Mouse (Mus musculus) hindbrain, postnatal 0 days (tissue): ENCODE results near the gene Unc13b. TPM values are rescaled to one million over a fixed set of nuclear protein-coding genes. Genes with fewer than 3 reads are reported as not detected.

Experiments used
- ATAC-seq: fragments of 200-750 bp; cut with Nextera tagmentation; 2 replicates; pipeline ENCODE4 v1.8.0; 2017; ENCODE audit warnings: mild to moderate bottlenecking, moderate TSS enrichment, moderate library complexity
- DNase-seq: peaks from one replicate; pipeline ENCODE4 v3.0.0-alpha.2; 2015; ENCODE audit warnings: low spot score
- H3K27ac ChIP-seq: fragments of 300-500 bp; sonication (generic); 2 replicates; pipeline ENCODE4 v1.5.1; 2014; ENCODE audit warnings: mild to moderate bottlenecking
- H3K27me3 ChIP-seq: fragments of 300-500 bp; sonication (generic); 2 replicates; pipeline ENCODE4 v1.6.1; 2014; ENCODE audit warnings: low read length, mixed read lengths; ENCODE audit not compliant: insufficient read depth
- H3K36me3 ChIP-seq: fragments of 300-500 bp; sonication (generic); 2 replicates; pipeline ENCODE4 v1.6.1; 2014; ENCODE audit warnings: low read length, mixed read lengths; ENCODE audit not compliant: insufficient read depth
- H3K4me1 ChIP-seq: fragments of 300-500 bp; sonication (generic); 2 replicates; pipeline ENCODE4 v1.6.1; 2014; ENCODE audit warnings: antibody characterized with exemption, low read length, mixed read lengths; ENCODE audit not compliant: insufficient read depth
- H3K4me2 ChIP-seq: fragments of 300-500 bp; sonication (generic); 2 replicates; pipeline ENCODE4 v1.6.1; 2014; ENCODE audit warnings: low read depth, mild to moderate bottlenecking, low read length, moderate library complexity, mixed read lengths
- H3K4me3 ChIP-seq: fragments of 300-500 bp; sonication (generic); 2 replicates; pipeline ENCODE4 v1.5.1; 2014; ENCODE audit warnings: low read length
- H3K9ac ChIP-seq: fragments of 300-500 bp; sonication (generic); replicated peaks from 2 replicates; pipeline ENCODE4 v1.6.1; 2014; ENCODE audit warnings: mild to moderate bottlenecking, low read length, moderate library complexity, mixed read lengths
- H3K9me3 ChIP-seq: fragments of 300-500 bp; sonication (generic); 2 replicates; pipeline ENCODE4 v1.6.1; 2016; ENCODE audit warnings: low read length, mixed read lengths
- CTCF ChIP-seq: IDR thresholded peaks from 2 replicates; pipeline ENCODE4 v1.5.1; 2016; ENCODE audit warnings: antibody characterized with exemption, control low read depth, low read depth
- WGBS: fragments of 180-500 bp; shearing (Covaris S2); extraction: QIAGEN DNeasy Blood & Tissue Kit; methylation state at CpG from one replicate; pipeline ENCODE4 v1.1.7; 2014; 5-methylcytosine and 5-hydroxymethylcytosine counted together
- polyA plus RNA-seq: library from polyadenylated mRNA; unstranded; fragments of >200 nt; fragmentation: Nextera tagmentation; extraction: Ambion mirVana; gene quantifications from 2 replicates; pipeline ENCODE4 v1.2.1, GENCODE M21; 2015
- total RNA-seq: library from RNA; depleted of rRNA; stranded (reverse); fragments of >200 nt; gene quantifications from 2 replicates; pipeline ENCODE4 v1.2.3, GENCODE M21; 2014

The Unc13b gene
- total and polyA plus RNA-seq, 2 experiments from 2014 or later, result 6.6 to 40.4 TPM

DNA sequence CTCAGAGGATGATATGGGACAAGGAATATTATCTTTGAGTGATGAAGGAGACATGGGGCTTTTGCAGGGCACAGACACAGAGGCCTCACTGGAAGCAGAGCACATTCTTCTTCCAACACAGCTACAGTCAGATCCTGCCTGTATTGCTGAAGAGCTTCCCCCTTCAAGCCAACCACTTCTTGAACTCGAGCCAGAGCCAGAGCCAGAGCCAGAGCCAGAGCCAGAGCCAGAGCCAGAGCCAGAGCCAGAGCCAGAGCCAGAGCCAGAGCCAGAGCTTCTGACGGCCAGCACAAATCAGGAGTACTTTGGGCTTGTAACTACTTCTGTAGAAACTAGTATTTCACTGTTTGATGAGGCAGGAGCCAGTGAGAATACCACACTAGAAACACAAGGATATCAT is 118.4 kb downstream of the Unc13b start:
- no peaks in the 10 kb centered on the region for H3K9me3 ChIP-seq
- TF ChIP-seq CTCF, result no peak
- WGBS, result 72% methylated on average over 2 of the region's 2 CpGs
- no peak for ATAC-seq
- no peak overlapping the region for H3K27ac ChIP-seq
- DNase-seq, result peak; percentile 2
- no peaks in the 10 kb centered on the region for H3K27me3 ChIP-seq
- H3K4me1 ChIP-seq, result no peaks in the 10 kb centered on the region
- peaks cover 8% of the 10 kb centered on the region; the same call in 1 of the 2 replicates for H3K36me3 ChIP-seq
- H3K9ac ChIP-seq, result no peak overlapping the region
- no peak overlapping the region for H3K4me3 ChIP-seq
- H3K4me2 ChIP-seq, result no peak overlapping the region

DNA sequence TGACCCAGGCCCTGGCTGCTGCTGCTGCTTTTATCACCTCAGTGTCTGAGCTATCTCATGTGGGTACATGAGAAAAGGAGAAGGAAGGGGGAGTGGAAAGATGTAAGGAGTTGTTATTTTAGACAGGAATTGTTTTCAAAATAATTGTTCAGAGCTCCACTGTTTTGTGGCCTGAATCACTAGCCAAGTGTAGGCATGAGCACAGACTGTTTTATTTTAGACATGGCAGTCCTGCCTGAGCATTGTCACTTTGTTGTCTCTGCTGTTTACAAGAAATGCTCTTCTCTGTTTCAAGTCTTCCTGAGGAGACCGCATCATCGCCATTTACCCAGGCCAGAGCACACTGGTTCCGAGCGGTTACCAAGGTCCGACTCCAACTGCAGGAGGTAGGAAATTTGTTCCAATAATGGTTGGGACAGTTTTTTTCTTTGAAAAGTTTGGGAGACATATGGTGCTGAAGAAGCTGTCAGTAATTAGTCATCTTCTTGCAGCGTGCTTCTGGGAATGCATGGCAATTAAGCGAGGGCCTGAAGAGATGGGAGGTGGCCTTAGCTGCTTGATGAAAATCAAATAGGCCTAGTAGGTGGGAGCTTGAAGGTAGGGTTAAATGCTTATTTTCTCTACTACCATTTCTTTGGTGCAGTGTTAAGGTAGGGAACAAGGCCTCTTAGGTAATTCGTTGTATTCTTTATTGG is 123.9 kb downstream of the Unc13b start:
- no peak overlapping the region for H3K4me2 ChIP-seq
- 89% methylated on average over 8 of the region's 8 CpGs for WGBS

GRCm38 (mm10) chr4:43187439-43187838 is 128.7 kb downstream of the Unc13b start:
- no peak for ATAC-seq
- 76% methylated on average over 2 of the region's 2 CpGs for WGBS
- Histone ChIP-seq H3K27ac (no peak overlapping the region), H3K4me1 (no peaks in the 10 kb centered on the region), H3K4me3 (no peak overlapping the region), H3K9ac (no peak overlapping the region), H3K9me3 (no peaks in the 10 kb centered on the region), H3K27me3 (no peaks in the 10 kb centered on the region), H3K4me2 (no peak overlapping the region), H3K36me3 (no peaks in the 10 kb centered on the region)
- TF ChIP-seq CTCF, result no peak
- DNase-seq, result no peak

More for the DNA sequence above, 123.9 kb downstream of the Unc13b start:
- no peak overlapping the region for H3K27ac ChIP-seq
- no peak for TF ChIP-seq CTCF
- no peaks in the 10 kb centered on the region for H3K9me3 ChIP-seq
- no peak for ATAC-seq
- no peaks in the 10 kb centered on the region for H3K27me3 ChIP-seq
- no peak overlapping the region for H3K9ac ChIP-seq
- H3K4me3 ChIP-seq, result no peak overlapping the region
- peaks cover 8% of the 10 kb centered on the region; the same call in 1 of the 2 replicates for H3K36me3 ChIP-seq
- H3K4me1 ChIP-seq, result no peaks in the 10 kb centered on the region
- no peak for DNase-seq

DNA sequence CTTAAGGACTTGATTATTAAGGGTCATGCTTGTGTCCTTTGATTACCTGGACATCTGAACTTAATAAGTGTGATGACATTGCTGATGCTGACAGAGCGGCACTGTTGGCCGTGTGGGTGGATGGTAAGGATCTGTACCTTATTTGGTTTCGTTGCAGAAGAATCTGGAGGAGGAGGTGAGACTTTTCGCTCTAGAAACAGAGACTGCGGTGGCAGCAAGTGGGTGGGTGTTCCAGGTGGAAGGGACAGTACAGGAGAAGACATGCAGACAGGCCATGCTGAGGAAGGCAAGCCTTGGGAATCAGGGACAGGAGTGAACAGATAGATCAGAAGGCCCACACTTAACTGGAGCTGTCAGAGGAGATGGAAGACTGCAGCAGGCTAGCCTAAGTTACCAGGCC is 130.6 kb downstream of the Unc13b start:
- Histone ChIP-seq H3K4me2 (no peak overlapping the region), H3K4me3 (no peak overlapping the region), H3K36me3 (no peaks in the 10 kb centered on the region), H3K9ac (no peak overlapping the region), H3K9me3 (no peaks in the 10 kb centered on the region), H3K4me1 (no peaks in the 10 kb centered on the region), H3K27me3 (no peaks in the 10 kb centered on the region), H3K27ac (no peak overlapping the region)
- WGBS, result 95% methylated on average over 5 of the region's 5 CpGs
- DNase-seq (no peak), ATAC-seq (no peak)
- no peak for TF ChIP-seq CTCF

DNA sequence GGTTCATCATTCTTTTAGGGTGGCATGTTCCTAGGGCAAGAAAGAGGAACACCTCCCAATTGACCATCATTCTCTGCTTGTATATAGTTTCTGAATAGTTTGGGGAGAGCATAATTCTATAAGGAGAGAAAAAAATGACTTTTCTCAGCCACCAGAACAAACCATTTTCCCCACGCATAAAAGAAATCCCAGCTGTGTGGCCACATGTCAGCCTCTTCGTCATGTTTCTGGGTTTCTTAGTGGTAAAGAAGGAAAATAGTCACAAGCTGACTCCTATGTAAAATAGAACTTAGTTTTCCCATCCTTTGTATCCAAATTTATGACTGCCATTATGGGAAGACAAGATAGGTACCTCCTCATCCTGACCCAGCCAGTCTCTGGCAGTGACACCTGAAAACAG is 146.2 kb downstream of the Unc13b start:
- ATAC-seq, result no peak
- Histone ChIP-seq H3K4me3 (no peak overlapping the region), H3K27me3 (no peaks in the 10 kb centered on the region), H3K9ac (no peak overlapping the region), H3K9me3 (0 out of 2 replicates have a peak, but pooled peaks cover 4% of the 10 kb centered on the region), H3K27ac (no peak overlapping the region), H3K36me3 (no peaks in the 10 kb centered on the region), H3K4me2 (no peak overlapping the region), H3K4me1 (0 out of 2 replicates have a peak, but pooled peaks cover 4% of the 10 kb centered on the region)
- no peak for TF ChIP-seq CTCF
- 75% methylated on average over 2 of the region's 2 CpGs for WGBS
- no peak for DNase-seq

DNA sequence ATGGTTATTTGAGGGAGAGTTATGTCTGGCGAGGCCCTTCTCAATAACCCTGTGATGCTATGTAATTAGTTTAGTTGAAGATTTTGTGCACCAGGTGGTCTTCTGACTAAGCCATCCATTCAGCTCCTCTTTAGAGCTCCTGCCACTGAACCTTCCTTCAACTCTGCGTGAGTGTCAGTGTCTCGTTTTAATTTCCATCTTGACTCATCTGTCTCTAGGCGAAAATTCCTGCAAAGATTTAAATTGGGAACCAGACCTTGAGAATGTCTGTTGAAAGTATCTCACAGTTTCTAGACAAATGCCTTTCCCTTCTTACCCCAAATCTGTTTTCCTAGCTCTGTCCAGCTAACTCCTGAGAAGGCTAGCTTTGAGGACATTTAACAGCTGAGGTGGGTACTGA is 146.8 kb downstream of the Unc13b start:
- 0 out of 2 replicates have a peak, but pooled peaks cover 6% of the 10 kb centered on the region for H3K4me1 ChIP-seq
- 0 out of 2 replicates have a peak, but pooled peaks cover 4% of the 10 kb centered on the region for H3K9me3 ChIP-seq
- WGBS, result 54% methylated on average over 4 of the region's 4 CpGs
- H3K36me3 ChIP-seq, result no peaks in the 10 kb centered on the region
- no peak overlapping the region for H3K27ac ChIP-seq
- no peak overlapping the region for H3K9ac ChIP-seq
- no peak overlapping the region for H3K4me3 ChIP-seq
- TF ChIP-seq CTCF, result no peak
- DNase-seq (peak; percentile 10), ATAC-seq (no peak)
- no peak overlapping the region for H3K4me2 ChIP-seq
- no peaks in the 10 kb centered on the region for H3K27me3 ChIP-seq

- H3K27ac ChIP-seq, result no peak overlapping the region
- no peaks in the 10 kb centered on the region for H3K9me3 ChIP-seq
- no peak for TF ChIP-seq CTCF
- no peaks in the 10 kb centered on the region for H3K36me3 ChIP-seq
- no peak overlapping the region for H3K4me3 ChIP-seq
- H3K4me2 ChIP-seq, result no peak overlapping the region
- H3K9ac ChIP-seq, result no peak overlapping the region
- no peaks in the 10 kb centered on the region for H3K27me3 ChIP-seq
- DNase-seq (no peak), ATAC-seq (no peak)
- WGBS, result 60% methylated on average over 5 of the region's 5 CpGs
- H3K4me1 ChIP-seq, result 0 out of 2 replicates have a peak, but pooled peaks cover 6% of the 10 kb centered on the region
These were observed 148.2 kb downstream of the Unc13b start for GRCm38 (mm10) chr4:43206989-43207388.
